Mouse (Mus musculus): ENCODE results near the gene Tmem151b. TPM values are rescaled to one million over a fixed set of nuclear protein-coding genes. Genes with fewer than 3 reads are reported as not detected.

Gene Tmem151b
- polyA plus RNA-seq, 1 experiment from 2014 or later, result 9.7 TPM

DNA sequence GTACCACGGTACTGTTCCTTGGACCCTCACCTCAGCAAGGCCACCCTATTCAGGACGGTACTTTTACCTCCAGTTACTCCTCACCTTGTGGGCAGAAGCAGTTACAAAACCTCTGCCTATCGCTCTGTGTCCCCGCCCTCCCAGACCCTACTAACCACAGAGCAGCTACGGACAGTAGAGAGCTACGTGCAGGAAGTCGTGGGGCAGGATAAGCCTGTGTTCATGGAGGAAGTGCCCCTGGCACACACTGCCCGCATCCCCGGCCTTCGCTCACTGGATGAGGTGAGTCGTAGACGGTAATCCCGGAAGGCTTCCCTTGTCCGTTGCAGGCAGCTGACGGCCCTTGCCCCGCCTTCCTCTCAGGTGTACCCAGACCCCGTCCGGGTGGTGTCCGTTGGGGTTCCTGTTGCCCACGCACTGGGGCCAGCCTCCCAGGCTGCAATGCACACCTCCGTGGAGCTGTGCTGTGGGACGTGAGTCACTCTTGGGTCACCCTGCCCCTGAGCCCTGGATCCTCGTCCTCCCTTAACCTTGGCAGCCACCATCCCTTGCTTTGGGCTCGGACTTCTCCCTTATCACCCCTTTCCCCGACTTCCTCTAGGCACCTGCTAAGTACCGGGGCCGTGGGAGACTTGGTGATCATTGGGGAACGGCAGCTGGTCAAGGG lies 31.8 kb downstream of the Tmem151b start:
- WGBS, result 92% methylated on average over 28 of the region's 28 CpGs
- Histone ChIP-seq H3K36me3 (peaks cover 65% of the 10 kb centered on the region), H3K27me3 (no peaks in the 10 kb centered on the region), H3K9me3 (no peaks in the 10 kb centered on the region), H3K27ac (no peak overlapping the region), H3K4me2 (no peak overlapping the region), H3K4me1 (replicated peaks) (peaks cover 2% of the 10 kb centered on the region), H3K9ac (replicated peaks) (no peak overlapping the region), H3K4me3 (replicated peaks) (no peak overlapping the region)
- no peak for ATAC-seq (ENCODE audit: insufficient number of reproducible peaks, insufficient read depth, low FRiP score, low TSS enrichment, low read depth)

DNA sequence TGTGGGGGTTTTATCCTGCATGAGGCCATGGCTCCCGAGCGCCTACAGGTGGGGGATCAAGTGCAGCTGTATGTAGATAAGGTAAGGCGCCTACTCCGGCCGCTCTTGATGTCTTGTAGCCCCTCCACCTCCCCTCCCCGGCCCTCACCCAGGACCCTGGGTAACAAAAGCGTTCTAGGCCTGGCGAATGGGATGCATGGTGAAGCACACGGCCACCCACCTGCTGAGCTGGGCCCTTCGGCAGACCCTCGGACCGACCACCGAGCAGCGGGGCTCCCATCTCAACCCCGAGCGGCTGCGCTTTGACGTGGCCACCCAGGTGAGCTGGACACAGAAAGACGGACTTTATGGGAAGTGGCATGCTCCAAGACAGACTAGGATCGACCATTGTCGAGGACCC lies 32.3 kb downstream of the Tmem151b start:
- H3K4me1 ChIP-seq (replicated peaks), result no peaks in the 10 kb centered on the region
- H3K9me3 ChIP-seq, result no peaks in the 10 kb centered on the region
- H3K27me3 ChIP-seq, result no peaks in the 10 kb centered on the region
- WGBS, result 92% methylated on average over 21 of the region's 21 CpGs
- no peak overlapping the region for H3K4me2 ChIP-seq
- ATAC-seq (ENCODE audit: insufficient number of reproducible peaks, insufficient read depth, low FRiP score, low TSS enrichment, low read depth), result no peak
- H3K4me3 ChIP-seq (replicated peaks), result no peak overlapping the region
- H3K9ac ChIP-seq (replicated peaks), result no peak overlapping the region
- H3K27ac ChIP-seq, result no peak overlapping the region
- H3K36me3 ChIP-seq, result peaks cover 65% of the 10 kb centered on the region

DNA sequence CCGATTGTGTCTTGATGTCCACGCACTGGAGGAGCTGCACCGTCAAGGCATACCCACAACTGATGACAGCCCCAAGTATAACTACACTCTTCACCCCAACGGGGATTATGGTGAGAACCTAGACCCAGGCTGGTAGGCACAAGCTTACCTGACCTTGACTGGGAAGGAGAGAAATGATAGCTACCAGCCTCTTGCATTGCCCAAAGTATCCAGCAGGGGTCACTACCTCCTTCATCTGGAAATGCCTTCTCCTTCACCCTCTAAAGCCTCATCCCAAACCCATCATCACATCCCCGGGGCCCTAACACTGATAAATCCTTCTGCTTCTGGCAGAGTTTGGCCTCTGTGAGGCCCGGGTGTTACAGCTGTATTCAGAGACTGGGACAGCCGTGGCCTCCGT lies 33.0 kb downstream of the Tmem151b start:
- no peak for ATAC-seq (ENCODE audit: insufficient number of reproducible peaks, insufficient read depth, low FRiP score, low TSS enrichment, low read depth)
- Histone ChIP-seq H3K9me3 (no peaks in the 10 kb centered on the region), H3K4me2 (no peak overlapping the region), H3K36me3 (peaks cover 65% of the 10 kb centered on the region), H3K4me3 (replicated peaks) (no peak overlapping the region), H3K27me3 (no peaks in the 10 kb centered on the region), H3K27ac (no peak overlapping the region), H3K9ac (replicated peaks) (no peak overlapping the region), H3K4me1 (replicated peaks) (no peaks in the 10 kb centered on the region)
- 53% methylated on average over 8 of the region's 8 CpGs for WGBS

DNA sequence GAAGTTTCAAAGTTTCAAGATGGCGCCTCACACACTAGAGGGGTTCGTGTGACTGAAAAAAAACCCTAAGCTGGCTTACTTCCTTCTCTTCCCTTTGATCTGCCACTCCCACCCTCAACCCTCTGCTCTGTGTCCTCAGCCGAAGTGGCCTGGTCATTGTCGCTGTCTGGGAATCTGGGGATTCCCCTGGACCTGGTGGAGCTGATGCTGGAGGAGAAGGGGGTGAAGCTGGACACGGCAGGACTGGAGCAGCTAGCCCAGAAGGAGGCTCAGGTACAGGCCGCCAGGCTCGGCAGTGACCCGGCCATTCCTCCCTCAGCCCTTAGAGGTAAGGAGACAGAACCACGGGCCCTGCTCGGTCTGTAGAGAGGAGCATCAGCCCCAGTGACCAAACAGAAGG lies 33.7 kb downstream of the Tmem151b start:
- ATAC-seq (ENCODE audit: insufficient number of reproducible peaks, insufficient read depth, low FRiP score, low TSS enrichment, low read depth), result no peak
- no peaks in the 10 kb centered on the region for H3K4me1 ChIP-seq (replicated peaks)
- H3K36me3 ChIP-seq, result peaks cover 67% of the 10 kb centered on the region
- no peaks in the 10 kb centered on the region for H3K27me3 ChIP-seq
- H3K4me3 ChIP-seq (replicated peaks), result no peak overlapping the region
- no peak overlapping the region for H3K9ac ChIP-seq (replicated peaks)
- 77% methylated on average over 10 of the region's 10 CpGs for WGBS
- no peaks in the 10 kb centered on the region for H3K9me3 ChIP-seq
- no peak overlapping the region for H3K4me2 ChIP-seq
- no peak overlapping the region for H3K27ac ChIP-seq

DNA sequence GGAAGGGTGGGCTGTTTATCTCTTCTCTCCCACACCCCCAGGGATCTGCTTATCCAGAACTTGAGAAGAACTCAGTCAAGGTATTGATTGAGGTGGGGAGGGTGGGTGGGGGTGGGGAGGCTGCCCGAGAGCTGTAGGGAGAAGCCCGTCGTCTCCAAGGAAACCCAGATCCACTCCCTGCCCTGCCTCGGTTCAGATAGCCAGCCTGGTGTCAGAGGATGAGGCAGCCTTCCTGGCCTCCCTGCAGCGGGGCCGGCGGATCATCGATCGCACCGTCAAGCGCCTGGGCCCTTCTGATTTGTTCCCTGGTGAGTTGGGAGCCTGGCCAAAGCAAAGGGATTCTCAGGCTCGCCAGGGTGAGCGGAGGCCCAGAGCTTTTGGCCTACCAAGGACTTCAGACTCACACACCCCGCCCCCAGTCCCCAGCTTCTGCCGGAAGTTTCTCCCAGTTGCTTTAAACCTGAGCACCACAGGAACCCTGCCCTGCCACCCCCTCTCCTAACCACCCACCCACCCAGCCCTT lies 34.2 kb downstream of the Tmem151b start:
- Histone ChIP-seq H3K9me3 (no peaks in the 10 kb centered on the region), H3K9ac (replicated peaks) (no peak overlapping the region), H3K4me3 (replicated peaks) (no peak overlapping the region), H3K27ac (no peak overlapping the region), H3K4me1 (replicated peaks) (no peaks in the 10 kb centered on the region), H3K4me2 (no peak overlapping the region), H3K36me3 (peaks cover 67% of the 10 kb centered on the region), H3K27me3 (no peaks in the 10 kb centered on the region)
- ATAC-seq (ENCODE audit: insufficient number of reproducible peaks, insufficient read depth, low FRiP score, low TSS enrichment, low read depth), result no peak
- WGBS, result 57% methylated on average over 15 of the region's 15 CpGs

DNA sequence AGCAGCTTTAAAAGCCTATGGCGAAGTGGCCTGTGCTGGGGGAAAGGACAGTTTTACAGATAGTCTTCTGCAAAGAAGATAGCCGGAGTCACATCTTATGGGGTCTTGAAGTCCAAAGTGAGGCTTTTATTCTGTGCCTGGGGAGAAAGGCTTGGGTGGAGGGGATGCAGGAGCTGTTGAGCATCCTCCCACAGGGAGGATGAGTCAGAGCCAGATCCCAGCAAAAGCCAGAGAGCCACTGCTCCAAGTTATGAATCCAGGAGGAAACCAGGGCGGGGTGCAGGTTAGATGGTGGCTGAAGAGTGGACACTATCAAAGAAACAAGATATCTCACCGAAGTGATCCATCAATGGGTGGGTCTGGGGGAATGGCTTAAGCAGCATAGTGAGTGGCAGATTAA lies 37.7 kb downstream of the Tmem151b start:
- no peaks in the 10 kb centered on the region for H3K9me3 ChIP-seq
- H3K4me3 ChIP-seq (replicated peaks), result no peak overlapping the region
- no peaks in the 10 kb centered on the region for H3K27me3 ChIP-seq
- H3K4me1 ChIP-seq (replicated peaks), result 0 out of 2 replicates have a peak, but pooled peaks cover 3% of the 10 kb centered on the region
- peaks cover 49% of the 10 kb centered on the region for H3K36me3 ChIP-seq
- 94% methylated on average over 4 of the region's 4 CpGs for WGBS
- H3K9ac ChIP-seq (replicated peaks), result no peak overlapping the region
- no peak overlapping the region for H3K4me2 ChIP-seq
- H3K27ac ChIP-seq, result no peak overlapping the region
- ATAC-seq (ENCODE audit: insufficient number of reproducible peaks, insufficient read depth, low FRiP score, low TSS enrichment, low read depth), result no peak

DNA sequence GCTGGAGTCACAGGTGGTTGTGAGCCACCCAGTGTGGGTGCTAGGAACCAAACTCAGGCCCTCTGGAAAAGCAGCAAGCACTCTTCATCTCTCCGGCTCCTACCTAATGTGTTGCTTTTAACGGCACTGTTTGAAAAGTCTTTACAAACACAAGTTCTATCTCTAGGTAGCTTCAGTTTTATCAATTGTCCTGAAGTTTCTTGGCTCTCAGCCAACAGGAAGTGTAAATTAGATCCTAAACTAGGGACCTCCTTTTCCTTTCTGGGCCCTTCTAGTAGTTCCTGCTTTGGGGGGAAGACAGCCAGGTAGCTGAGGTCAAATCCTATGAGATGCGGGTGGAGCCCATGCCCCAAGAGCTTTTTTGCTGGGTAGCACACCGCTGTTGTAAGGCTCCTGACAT lies 38.6 kb downstream of the Tmem151b start:
- H3K4me1 ChIP-seq (replicated peaks), result peaks cover 9% of the 10 kb centered on the region; the same call in 1 of the 2 replicates
- H3K4me3 ChIP-seq (replicated peaks), result no peak overlapping the region
- H3K36me3 ChIP-seq, result peaks cover 45% of the 10 kb centered on the region
- no peaks in the 10 kb centered on the region for H3K27me3 ChIP-seq
- 93% methylated on average over 4 of the region's 4 CpGs for WGBS
- no peak overlapping the region for H3K9ac ChIP-seq (replicated peaks)
- no peak overlapping the region for H3K27ac ChIP-seq
- H3K4me2 ChIP-seq, result no peak overlapping the region
- no peaks in the 10 kb centered on the region for H3K9me3 ChIP-seq
- ATAC-seq (ENCODE audit: insufficient number of reproducible peaks, insufficient read depth, low FRiP score, low TSS enrichment, low read depth), result no peak

DNA sequence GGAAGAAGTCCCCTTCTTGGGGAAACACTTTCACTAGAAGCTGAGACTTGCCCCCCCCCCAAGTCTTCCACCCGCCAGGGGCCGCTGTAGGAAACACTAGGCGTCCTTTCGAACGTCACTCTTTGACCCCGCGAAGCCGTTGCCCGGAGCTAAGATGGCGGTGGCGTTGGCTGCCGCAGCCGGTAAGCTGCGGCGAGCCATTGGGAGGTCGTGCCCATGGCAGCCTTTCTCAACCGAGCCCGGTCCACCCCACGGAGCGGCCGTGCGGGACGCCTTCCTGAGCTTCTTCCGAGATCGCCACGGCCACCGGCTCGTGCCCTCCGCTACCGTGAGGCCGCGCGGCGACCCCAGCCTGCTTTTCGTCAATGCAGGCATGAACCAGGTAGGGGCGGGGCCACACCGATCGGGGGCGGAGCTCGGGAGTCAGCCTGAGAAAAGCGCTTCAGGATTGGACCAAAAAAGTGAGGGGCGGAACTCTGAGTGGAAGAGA lies 42.7 kb downstream of the Tmem151b start, which contains the start of gene Aars2:
TSS of gene Aars2 (plus strand) at position 142 of the 490 bp plus-strand sequence.
- Histone ChIP-seq H3K9me3 (no peaks in the 10 kb centered on the region), H3K27ac (peak within 1 kb of the TSS; percentile 80), H3K9ac (replicated peaks) (peak within 1 kb of the TSS; percentile 63), H3K27me3 (no peaks in the 10 kb centered on the region), H3K4me3 (replicated peaks) (peak within 1 kb of the TSS; percentile 67), H3K36me3 (peaks cover 26% of the 10 kb centered on the region), H3K4me1 (replicated peaks) (peaks cover 9% of the 10 kb centered on the region; the same call in 1 of the 2 replicates), H3K4me2 (peak within 1 kb of the TSS; percentile 50)
- under 1% methylated on average over 42 of the region's 42 CpGs for WGBS
- peak; percentile 91 for ATAC-seq (ENCODE audit: insufficient number of reproducible peaks, insufficient read depth, low FRiP score, low TSS enrichment, low read depth)

DNA sequence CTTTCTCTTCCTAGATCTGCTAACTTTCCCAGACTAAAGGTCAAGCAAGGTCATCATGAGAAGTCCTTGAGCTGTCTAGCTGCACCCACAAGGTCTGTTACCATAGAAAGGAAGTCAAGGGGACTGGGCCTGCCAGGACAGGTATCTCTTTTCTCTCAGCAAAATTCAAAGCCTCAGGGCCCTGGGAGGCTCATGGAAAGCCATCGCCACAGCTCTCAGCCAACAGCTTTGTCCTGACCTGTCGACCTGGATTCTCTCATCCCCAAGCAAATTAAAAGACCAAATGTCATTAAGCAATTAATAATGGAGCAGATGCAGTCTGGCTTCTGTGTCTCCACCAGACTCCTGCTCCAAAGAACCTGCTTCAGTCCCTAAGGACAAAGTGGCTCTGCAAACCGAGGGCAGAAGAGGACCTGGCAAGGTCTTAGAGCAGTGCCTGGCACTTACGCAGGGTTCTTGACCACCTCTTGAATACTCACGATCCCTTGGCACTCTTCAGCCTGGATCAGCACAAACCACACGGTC lies 43.5 kb downstream of the Tmem151b start:
- Histone ChIP-seq H3K27ac (no peak overlapping the region), H3K9me3 (no peaks in the 10 kb centered on the region), H3K36me3 (peaks cover 24% of the 10 kb centered on the region), H3K4me3 (replicated peaks) (no peak overlapping the region; the same call in 1 of the 2 replicates), H3K4me2 (peak overlapping the region; percentile 50), H3K4me1 (replicated peaks) (peaks cover 9% of the 10 kb centered on the region; the same call in 1 of the 2 replicates), H3K9ac (replicated peaks) (peak overlapping the region; percentile 63; the same call in 1 of the 2 replicates), H3K27me3 (no peaks in the 10 kb centered on the region)
- no peak for ATAC-seq (ENCODE audit: insufficient number of reproducible peaks, insufficient read depth, low FRiP score, low TSS enrichment, low read depth)
- WGBS, result 71% methylated on average over 6 of the region's 6 CpGs

DNA sequence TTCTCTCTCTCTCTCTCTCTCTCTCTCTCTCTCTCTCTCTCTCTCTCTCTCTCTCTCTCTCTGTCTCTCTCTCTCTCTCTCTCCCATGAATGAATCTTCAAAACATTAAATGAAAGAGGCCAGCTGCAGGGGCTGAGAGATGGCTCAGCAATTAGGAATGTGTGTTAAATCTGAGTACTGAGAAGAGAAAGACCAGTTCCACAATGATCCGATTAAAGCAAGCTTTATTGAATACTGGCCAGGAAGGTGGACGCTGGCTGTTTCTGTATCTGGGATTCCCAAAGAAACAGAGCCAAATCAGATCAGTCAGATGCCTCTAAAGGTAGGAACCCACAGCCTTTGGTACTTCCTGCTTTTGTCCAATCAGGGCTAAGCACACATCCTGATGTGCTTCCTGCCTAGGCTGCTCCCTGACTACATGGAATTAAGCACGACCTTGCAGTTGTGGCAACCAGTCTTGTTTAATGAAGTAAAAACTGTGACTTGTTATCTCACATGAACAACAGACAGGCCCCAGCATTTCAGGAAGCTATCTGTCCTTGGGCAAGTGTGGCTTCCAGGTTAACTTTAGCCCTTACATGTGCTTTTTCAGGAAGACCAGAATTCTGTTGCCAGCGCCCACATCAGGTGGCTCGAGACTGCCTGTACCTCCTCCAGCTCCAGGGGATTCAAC lies 46.0 kb downstream of the Tmem151b start:
- Histone ChIP-seq H3K9me3 (no peaks in the 10 kb centered on the region), H3K4me1 (replicated peaks) (peaks cover 9% of the 10 kb centered on the region; the same call in 1 of the 2 replicates), H3K9ac (replicated peaks) (no peak overlapping the region), H3K27ac (no peak overlapping the region), H3K27me3 (no peaks in the 10 kb centered on the region), H3K4me2 (no peak overlapping the region), H3K36me3 (peaks cover under 1% of the 10 kb centered on the region; the same call in 1 of the 2 replicates), H3K4me3 (replicated peaks) (no peak overlapping the region)
- no peak for ATAC-seq (ENCODE audit: insufficient number of reproducible peaks, insufficient read depth, low FRiP score, low TSS enrichment, low read depth)
- 64% methylated on average over 5 of the region's 5 CpGs for WGBS

DNA sequence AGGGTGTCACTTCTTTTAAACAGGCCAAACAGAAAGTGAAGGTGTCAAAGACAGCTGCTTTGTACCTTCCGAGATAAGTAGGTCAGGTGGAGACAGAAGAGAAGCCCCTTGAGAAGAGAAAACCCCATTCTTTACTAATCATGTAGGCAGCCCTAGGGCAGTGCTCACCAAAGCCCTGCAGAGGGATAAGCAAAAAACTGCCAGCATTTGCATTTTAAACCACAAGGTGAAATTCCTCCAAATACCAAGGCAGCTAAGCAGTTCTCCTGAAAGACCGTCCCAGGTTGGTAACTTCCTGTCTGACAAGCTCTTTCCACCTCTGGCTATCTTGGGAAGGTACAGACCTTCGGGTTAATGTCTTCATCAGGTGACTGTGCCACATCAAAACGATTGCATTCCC lies 47.2 kb downstream of the Tmem151b start:
- no peaks in the 10 kb centered on the region for H3K27me3 ChIP-seq
- no peaks in the 10 kb centered on the region for H3K9me3 ChIP-seq
- H3K36me3 ChIP-seq, result no peaks in the 10 kb centered on the region
- no peak for ATAC-seq (ENCODE audit: insufficient number of reproducible peaks, insufficient read depth, low FRiP score, low TSS enrichment, low read depth)
- H3K9ac ChIP-seq (replicated peaks), result no peak overlapping the region
- H3K4me2 ChIP-seq, result no peak overlapping the region
- peaks cover 7% of the 10 kb centered on the region; the same call in 1 of the 2 replicates for H3K4me1 ChIP-seq (replicated peaks)
- H3K27ac ChIP-seq, result no peak overlapping the region
- no peak overlapping the region for H3K4me3 ChIP-seq (replicated peaks)
- WGBS, result 51% methylated on average over 4 of the region's 4 CpGs
